Mouse (Mus musculus) Patski (cell line): ENCODE data around the gene Slc36a3. TPM values are rescaled to one million over a fixed set of nuclear protein-coding genes. Genes with fewer than 3 reads are reported as not detected.

Source experiments
- ATAC-seq: fragments of 100-300 bp; one replicate; pipeline ENCODE4 v1.8.0; 2021
- CTCF ChIA-PET: fragments of 350-600 bp; sonication (Branson Sonifier 250); formaldehyde crosslinking; loops from one replicate; lab custom pipeline; 2022; ENCODE audit warnings: inconsistent platforms; lab: Charles Lee
- POLR2A ChIA-PET: fragments of 350-600 bp; sonication (Branson Sonifier 250); formaldehyde crosslinking; loops from one replicate; lab custom pipeline; 2022; ENCODE audit warnings: antibody characterized with exemption, inconsistent platforms; lab: Charles Lee
- DNase-seq: peaks from one replicate; pipeline ENCODE4 v3.0.0-alpha.2; 2011; ENCODE audit warnings: low read depth, low spot score
- H3K27me3 ChIP-seq: fragments of 371-371 bp; one replicate; pipeline ENCODE4 v1.5.1; 2021
- CTCF ChIP-seq: fragments of 100-300 bp; IDR thresholded peaks from one replicate; pipeline ENCODE4 v1.5.1; 2021
- in situ Hi-C: fragments of 300-500 bp; cut with MboI; formaldehyde crosslinking; loops from 3 replicates; pipeline ENCODE4 v1.11.1; 2018; ENCODE audit warnings: low pct_unique_long_range_greater_than_20kb, mixed read lengths
- polyA plus RNA-seq: library from polyadenylated mRNA; unstranded; gene quantifications from one replicate; pipeline ENCODE4 v1.2.3, GENCODE M21; 2021

Gene Slc36a3
- polyA plus RNA-seq, 1 experiment from 2014 or later, result not detected

- DNase-seq (no peak), ATAC-seq (no peak)
- in situ Hi-C loops, result no loop called here
- no peaks in the 10 kb centered on the region for H3K27me3 ChIP-seq
- no peak for TF ChIP-seq CTCF
- CTCF ChIA-PET, result no interaction called here
- POLR2A ChIA-PET, result no interaction called here
These were observed 40.8 kb downstream of the Slc36a3 start for GRCm38 (mm10) chr11:55110566-55111169.

DNA sequence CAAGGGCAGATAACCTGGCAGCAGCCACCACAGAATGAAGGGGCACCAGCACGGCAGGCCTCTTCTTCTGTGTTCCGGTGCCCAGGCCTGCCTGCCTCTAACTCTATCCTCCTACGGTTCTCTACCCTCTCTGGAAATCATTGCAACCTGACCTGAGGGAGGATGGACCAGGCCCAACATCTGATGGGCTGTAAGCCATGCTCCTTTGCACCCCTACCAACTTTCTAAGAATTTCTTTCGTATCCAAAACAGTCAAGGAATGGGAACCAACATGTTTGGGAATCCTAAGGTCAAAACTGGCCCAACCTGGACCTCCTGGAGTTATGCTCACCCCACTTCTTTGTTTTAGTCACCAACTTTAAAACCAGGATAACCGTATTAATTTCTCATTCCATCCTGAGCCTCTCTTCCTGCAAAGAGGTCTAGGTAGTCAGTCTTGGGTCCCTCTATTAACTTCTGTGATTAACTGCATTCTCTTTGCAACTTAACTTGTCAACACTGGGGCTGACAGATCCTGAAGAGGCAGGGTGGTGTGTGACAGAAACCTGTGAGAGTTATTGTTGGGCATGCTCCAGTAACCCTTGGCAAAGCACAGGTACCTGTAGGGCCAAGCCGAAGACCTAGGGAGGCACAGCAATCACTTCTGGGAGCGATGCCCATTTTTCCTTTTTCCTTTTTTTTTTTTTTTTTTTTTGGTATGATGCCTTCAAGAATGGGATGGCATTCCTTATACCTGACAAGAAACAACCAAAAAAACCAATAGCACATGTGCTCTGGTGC, 41.8 kb downstream of the Slc36a3 start:
- no peak for TF ChIP-seq CTCF
- no peak for ATAC-seq
- ChIA-PET POLR2A (no interaction called here), CTCF (no interaction called here)
- in situ Hi-C loops, result no loop called here
- H3K27me3 ChIP-seq, result no peaks in the 10 kb centered on the region
- DNase-seq, result no peak

GRCm38 (mm10) chr11:55106636-55107035, 44.9 kb downstream of the Slc36a3 start:
- in situ Hi-C loops, result no loop called here
- no peak for TF ChIP-seq CTCF
- ChIA-PET CTCF (no interaction called here), POLR2A (no interaction called here)
- no peaks in the 10 kb centered on the region for H3K27me3 ChIP-seq
- DNase-seq (no peak), ATAC-seq (no peak)

DNA sequence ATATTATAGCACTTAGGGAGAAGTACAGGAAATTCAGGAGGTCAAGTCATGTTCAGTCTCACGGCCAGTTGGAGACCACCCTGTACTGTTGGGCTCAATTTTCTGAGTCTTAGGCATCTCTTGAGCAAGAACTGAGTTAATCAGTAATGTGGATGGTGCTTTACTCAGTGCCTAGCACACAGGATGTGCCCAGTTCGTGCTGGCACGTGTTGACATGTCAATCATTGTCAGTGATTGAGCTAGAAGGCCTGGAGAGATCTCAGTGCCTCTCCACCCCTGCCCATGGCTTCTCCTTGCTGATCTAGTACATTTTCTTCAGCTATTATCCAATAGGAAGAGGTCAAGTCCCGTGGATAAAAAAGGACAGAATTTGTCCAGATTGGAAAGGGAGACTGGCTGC, 46.1 kb downstream of the Slc36a3 start:
- ATAC-seq, result no peak
- POLR2A ChIA-PET, result no interaction called here
- in situ Hi-C loops, result no loop called here

DNA sequence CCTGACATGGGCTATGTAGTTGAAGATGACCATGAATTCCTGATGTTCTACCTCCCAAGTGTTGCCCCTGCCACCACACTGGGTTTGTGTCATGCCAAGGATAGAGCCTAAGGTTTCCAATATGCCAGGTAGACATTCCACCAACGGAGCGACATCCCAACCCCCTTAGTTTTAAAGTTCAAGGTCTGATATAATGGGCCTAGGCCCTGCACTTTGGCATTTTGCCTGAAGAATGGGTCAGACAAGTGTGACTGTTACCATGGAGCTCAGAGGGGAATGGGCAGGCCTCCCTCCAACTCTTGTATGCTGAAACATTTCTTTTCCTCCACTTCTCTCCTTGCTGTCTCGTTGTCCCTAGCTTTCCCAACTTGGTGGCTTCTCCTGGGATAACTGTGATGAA, 48.3 kb downstream of the Slc36a3 start:
- CTCF ChIA-PET, result no interaction called here
- TF ChIP-seq CTCF, result no peak

More for the DNA sequence above, 46.1 kb downstream of the Slc36a3 start:
- no peak for DNase-seq
- TF ChIP-seq CTCF, result no peak
- CTCF ChIA-PET, result no interaction called here
- H3K27me3 ChIP-seq, result no peaks in the 10 kb centered on the region

GRCm38 (mm10) chr11:55102015-55102414, 49.5 kb downstream of the Slc36a3 start:
- ATAC-seq (no peak), DNase-seq (no peak)
- CTCF ChIA-PET, result no interaction called here
- TF ChIP-seq CTCF, result no peak
- no peaks in the 10 kb centered on the region for H3K27me3 ChIP-seq
- in situ Hi-C loops, result no loop called here
- POLR2A ChIA-PET, result no interaction called here

More for the DNA sequence above, 48.3 kb downstream of the Slc36a3 start:
- POLR2A ChIA-PET, result no interaction called here
- ATAC-seq (no peak), DNase-seq (no peak)
- in situ Hi-C loops, result no loop called here
- no peaks in the 10 kb centered on the region for H3K27me3 ChIP-seq

DNA sequence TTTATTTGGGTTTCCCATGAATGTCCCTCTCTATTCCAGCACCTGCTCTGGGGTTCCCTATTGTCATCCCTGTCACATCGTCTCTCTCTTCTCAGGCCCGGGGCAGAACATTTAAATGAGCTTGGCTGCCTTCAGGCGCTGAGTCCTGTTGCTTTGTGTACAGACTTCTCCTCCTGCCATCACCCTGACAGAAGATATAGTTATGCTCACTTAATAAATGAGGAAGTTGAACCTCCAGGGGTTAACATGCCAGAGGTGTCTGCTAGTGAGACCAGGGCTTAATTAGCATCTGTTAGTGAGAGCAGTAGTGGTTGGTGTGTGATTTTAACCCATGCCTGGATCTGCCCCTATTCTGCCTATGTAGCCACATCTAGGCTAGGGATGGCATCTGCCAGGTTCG, 51.6 kb downstream of the Slc36a3 start:
- POLR2A ChIA-PET, result no interaction called here
- CTCF ChIA-PET, result no interaction called here
- no peak for TF ChIP-seq CTCF
- in situ Hi-C loops, result no loop called here
- DNase-seq (no peak), ATAC-seq (no peak)
- no peaks in the 10 kb centered on the region for H3K27me3 ChIP-seq

GRCm38 (mm10) chr11:55099019-55099771, 52.3 kb downstream of the Slc36a3 start:
- DNase-seq (no peak), ATAC-seq (no peak)
- POLR2A ChIA-PET, result no interaction called here
- CTCF ChIA-PET, result interaction anchor here (1.6 kb wide), 1 partner anchor 53 kb away, joined by 5 read pairs; no protein-coding TSS in a partner anchor
- no peaks in the 10 kb centered on the region for H3K27me3 ChIP-seq
- TF ChIP-seq CTCF, result no peak
- in situ Hi-C loops, result no loop called here

DNA sequence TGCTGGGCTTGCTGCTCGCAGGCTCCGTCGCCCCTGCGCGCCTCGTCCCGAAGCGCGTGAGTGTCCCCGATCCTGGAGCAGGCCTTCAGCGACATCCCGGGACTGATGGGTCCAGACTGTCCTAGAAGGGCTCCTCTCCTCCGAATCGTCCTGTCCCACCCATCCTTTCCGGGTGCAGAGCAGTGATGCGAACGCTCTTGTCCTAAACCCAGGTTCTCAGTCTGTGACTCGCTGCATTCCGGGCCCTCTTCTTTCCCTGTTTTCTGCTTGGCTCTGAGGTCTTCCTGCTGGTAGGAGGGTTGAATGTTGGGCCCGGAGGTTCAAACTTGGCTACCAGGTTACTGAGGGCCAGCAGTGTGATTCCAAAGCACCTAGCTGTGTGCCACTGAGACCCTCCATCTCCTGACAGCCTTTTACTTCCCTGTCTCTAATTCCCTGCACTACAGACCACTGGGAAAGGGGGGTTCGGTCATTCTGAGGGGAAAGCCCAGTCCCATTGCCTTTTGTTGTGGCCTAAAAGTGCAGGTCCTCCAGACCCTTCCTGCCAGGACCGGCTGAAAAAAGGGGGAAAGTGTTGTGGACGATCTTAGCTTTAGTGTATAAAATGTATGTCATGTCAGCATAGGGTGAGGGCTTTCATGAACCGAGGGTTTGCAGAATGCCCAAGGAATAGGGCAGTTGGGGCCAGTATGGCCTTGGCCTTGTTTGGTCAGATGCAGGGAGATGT, 53.2 kb downstream of the Slc36a3 start:
- ATAC-seq (no peak), DNase-seq (no peak)
- ChIA-PET CTCF (interaction anchor here (1.6 kb wide), 1 partner anchor 52 kb away, joined by 5 read pairs; no protein-coding TSS in a partner anchor), POLR2A (no interaction called here)
- in situ Hi-C loops, result no loop called here
- no peaks in the 10 kb centered on the region for H3K27me3 ChIP-seq
- no peak for TF ChIP-seq CTCF

DNA sequence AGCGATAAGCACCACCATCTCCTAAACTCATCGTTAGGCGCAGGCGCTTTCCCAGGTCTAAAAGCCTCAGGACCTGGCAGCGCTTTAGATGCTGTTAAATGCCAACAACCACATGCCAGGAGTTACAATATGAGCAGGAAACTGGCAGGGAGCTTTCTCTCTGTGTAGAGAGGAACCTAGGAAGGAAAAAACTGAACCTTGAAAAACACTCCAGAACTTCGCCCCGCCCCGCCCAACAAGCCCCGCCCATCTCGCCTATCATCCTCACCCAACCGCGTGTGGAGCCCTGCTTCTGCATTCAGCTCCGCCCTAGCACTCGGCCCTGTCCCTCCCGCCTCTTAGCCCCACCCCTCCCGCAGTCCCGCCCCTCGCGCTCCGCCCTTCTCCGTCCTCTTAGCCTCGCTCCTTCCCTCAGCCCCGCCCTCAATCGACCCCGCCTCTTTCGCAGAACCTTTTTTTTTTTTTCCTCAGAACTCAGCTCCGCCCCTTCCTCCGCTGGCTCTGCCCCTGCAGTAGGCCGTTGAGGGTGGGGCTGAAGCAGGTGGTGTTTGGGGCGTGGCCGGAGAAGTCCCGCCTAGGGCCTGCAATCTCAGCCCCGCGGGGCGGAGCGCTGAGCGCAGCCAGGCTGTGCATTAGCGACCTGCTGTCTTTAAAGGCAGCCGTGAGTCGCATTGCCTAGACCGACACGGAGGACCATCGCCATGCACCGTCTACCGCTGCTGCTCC, 53.9 kb downstream of the Slc36a3 start, which contains the start of gene Gm2a:
Gene Gm2a, plus strand, starts transcription at position 653 of the 726 bp plus-strand sequence.
- ATAC-seq, result peak; percentile 98
- TF ChIP-seq CTCF, result no peak
- POLR2A ChIA-PET, result no interaction called here
- DNase-seq, result peak; percentile 93
- CTCF ChIA-PET, result interaction anchor here (1.5 to 1.6 kb wide), 2 partner anchors 11 to 51 kb away, joined by 4 to 5 read pairs; no protein-coding TSS in a partner anchor
- H3K27me3 ChIP-seq, result no peaks in the 10 kb centered on the region
- in situ Hi-C loops, result no loop called here
